In genomic region chr15:97379489-97380304, GRCm38 (mm10) we compare ENCODE assay signal across 9 mouse cellular contexts.
DNase-seq lines count a peak whose midpoint lies in the region; ATAC-seq and TF ChIP-seq lines count a peak whose summit lies in the region.
"Had no signal": no experiment of that assay in that cellular context is flagged by ENCODE, and none has a peak within 500 bp of the region (broad histone marks: within the 10 kb centered on the region; RNA-seq: fewer than 3 reads in every experiment).

No protein-coding gene starts in this region.

- H3K27ac ChIP-seq in lung, postnatal 0 days (ENCODE audit: low read length), result no peak overlapping the region
- H3K27ac ChIP-seq in intestine, postnatal 0 days (ENCODE audit: low read depth, low read length), result no peak overlapping the region
- H3K27ac ChIP-seq: embryonic facial prominence, embryonic 10.5 days had no signal

- intact Hi-C loops in left cerebral cortex, postnatal 10 days (cut with DNase I), result no loop called here

- no peak overlapping the region for H3K4me3 ChIP-seq in lung, postnatal 0 days (ENCODE audit: low read depth, low read length)
- no peak overlapping the region for H3K4me3 ChIP-seq in intestine, postnatal 0 days (ENCODE audit: low read depth, low read length)
- H3K4me3 ChIP-seq: embryonic facial prominence, embryonic 10.5 days had no signal

- 54% methylated on average over 11 of the region's 12 CpGs for WGBS in lung, postnatal 0 days
- 52% methylated on average over 11 of the region's 12 CpGs for WGBS in intestine, postnatal 0 days

- no peak for ATAC-seq in lung, postnatal 0 days
- ATAC-seq in intestine, postnatal 0 days, result no peak

- no peak for TF ChIP-seq EP300 in lung, postnatal 0 days (IDR thresholded peaks at IDR 0.05)

- H3K9ac ChIP-seq in lung, postnatal 0 days (replicated peaks; ENCODE audit: low read depth), result no peak overlapping the region
- H3K9ac ChIP-seq in intestine, postnatal 0 days (ENCODE audit: low read depth, low read length), result no peak overlapping the region

- H3K27me3 ChIP-seq in lung, postnatal 0 days (replicated peaks; ENCODE audit: insufficient read depth, low read length), result no peaks in the 10 kb centered on the region
- no peaks in the 10 kb centered on the region for H3K27me3 ChIP-seq in intestine, postnatal 0 days (replicated peaks; ENCODE audit: control insufficient read depth, insufficient read depth, low read length)

- TF ChIP-seq CTCF in lung, postnatal 0 days (IDR thresholded peaks at IDR 0.05), result no peak
- TF ChIP-seq CTCF in intestine, postnatal 0 days (IDR thresholded peaks at IDR 0.05; ENCODE audit: low read depth), result no peak

- H3K4me2 ChIP-seq in lung, postnatal 0 days (replicated peaks; ENCODE audit: low read depth, low read length), result peak overlapping the region; percentile 32
- H3K4me2 ChIP-seq in intestine, postnatal 0 days (replicated peaks; ENCODE audit: low read depth), result peak overlapping the region; percentile 37

- DNase-seq in lung, postnatal 0 days (ENCODE audit: low spot score), result peak; percentile 33
- no peak for DNase-seq in lung, postnatal 10 days
- DNase-seq in adrenal gland, postnatal 25 days, result peak; percentile 37
- peak; percentile 51 to 71 for DNase-seq in spleen, postnatal 36 days (ENCODE audit: low spot score in 2 of 2)
- no peak for DNase-seq in left cerebral cortex, postnatal 10 days (ENCODE audit: extremely low spot score in 1 of 2, low spot score in 2 of 2)
- no peak for DNase-seq in layer of hippocampus, adult 9-10 months (ENCODE audit: low spot score)
- DNase-seq: kidney, adult 8-10 months had no signal

- H3K4me1 ChIP-seq in lung, postnatal 0 days (ENCODE audit: insufficient read depth, low read depth, low read length), result peaks cover 4% of the 10 kb centered on the region; the same call in 1 of the 2 replicates
- no peaks in the 10 kb centered on the region for H3K4me1 ChIP-seq in intestine, postnatal 0 days (replicated peaks; ENCODE audit: control insufficient read depth, insufficient read depth, low read length)

- H3K9me3 ChIP-seq in lung, postnatal 0 days (ENCODE audit: low read length), result no peaks in the 10 kb centered on the region
- H3K9me3 ChIP-seq in intestine, postnatal 0 days (ENCODE audit: control insufficient read depth), result no peaks in the 10 kb centered on the region
- H3K9me3 ChIP-seq: embryonic facial prominence, embryonic 10.5 days had no signal

- no peaks in the 10 kb centered on the region for H3K36me3 ChIP-seq in lung, postnatal 0 days (ENCODE audit: insufficient read depth, low read length)
- no peaks in the 10 kb centered on the region for H3K36me3 ChIP-seq in intestine, postnatal 0 days (ENCODE audit: control insufficient read depth, insufficient read depth)
- H3K36me3 ChIP-seq: embryonic facial prominence, embryonic 10.5 days had no signal

Comparison
In these comparisons a context has a peak if more than half of its experiments do, and no peak if none do; other contexts are left out.
1. DNase-seq: peak in lung, postnatal 0 days (single experiment), adrenal gland, postnatal 25 days (single experiment) and spleen, postnatal 36 days (2 of 2); none in lung, postnatal 10 days (single experiment), left cerebral cortex, postnatal 10 days (0 of 2) and layer of hippocampus, adult 9-10 months (single experiment).